ENCODE assay signal across 15 mouse cellular contexts in the genomic region with DNA sequence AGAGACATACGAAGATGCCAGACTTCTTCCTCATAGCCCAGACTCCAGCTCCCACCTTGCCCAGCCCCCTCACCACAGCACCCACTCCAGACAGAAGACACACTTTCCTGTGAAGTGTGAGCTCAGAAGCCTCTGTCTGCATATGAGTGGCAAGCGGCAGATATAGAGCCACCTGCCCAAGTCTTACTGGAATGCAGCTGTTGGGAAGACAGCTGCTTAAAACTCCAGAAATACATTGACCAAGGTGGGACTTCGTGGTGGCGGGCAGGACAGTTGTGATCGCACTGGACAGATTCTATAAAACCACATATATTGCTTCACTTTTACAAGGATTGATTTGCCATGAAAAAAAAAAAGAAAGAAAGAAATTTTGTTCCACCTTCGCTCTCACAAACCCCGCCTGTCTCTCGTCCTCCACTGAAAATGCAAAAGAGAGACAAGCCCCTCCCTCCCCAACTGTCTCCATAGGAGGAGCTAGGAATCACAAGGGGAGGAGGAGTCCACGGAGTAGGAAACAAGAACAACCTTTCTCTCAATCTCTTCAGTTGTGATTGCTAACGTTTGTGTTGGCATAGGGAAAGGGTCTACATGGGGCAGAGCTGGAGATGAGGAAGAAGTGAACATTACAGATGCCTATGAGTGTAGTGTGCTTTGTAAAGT. TPM values are rescaled to one million over a fixed set of nuclear protein-coding genes. Genes with fewer than 3 reads are reported as not detected.
A peak's percentile ranks its signal among the peaks of the same experiment; 100 is the strongest.
DNase-seq lines count a peak whose midpoint lies in the region; ATAC-seq and TF ChIP-seq lines count a peak whose summit lies in the region.
"Had no signal": no experiment of that assay in that cellular context is flagged by ENCODE, and none has a peak within 500 bp of the region (broad histone marks: within the 10 kb centered on the region; RNA-seq: fewer than 3 reads in every experiment).

No protein-coding gene starts in this region.

- no peak overlapping the region for H3K9ac ChIP-seq in heart, embryonic 14.5 days (ENCODE audit: low read length)
- no peak overlapping the region for H3K9ac ChIP-seq in midbrain, embryonic 14.5 days (replicated peaks; ENCODE audit: low read length)
- H3K9ac ChIP-seq in midbrain, embryonic 13.5 days (replicated peaks) = no peak overlapping the region
- H3K9ac ChIP-seq in limb, embryonic 14.5 days (ENCODE audit: low read depth, low read length, severe bottlenecking) = no peak overlapping the region
- H3K9ac ChIP-seq: liver, embryonic 14.5 days; neural tube, embryonic 12.5 days had no signal

- H3K27me3 ChIP-seq in heart, embryonic 14.5 days (ENCODE audit: control insufficient read depth, insufficient read depth, low read length) = peaks cover 79% of the 10 kb centered on the region
- peaks cover 69% of the 10 kb centered on the region for H3K27me3 ChIP-seq in midbrain, embryonic 14.5 days (ENCODE audit: control insufficient read depth, insufficient read depth, low read length)
- H3K27me3 ChIP-seq in midbrain, embryonic 13.5 days = peaks cover 80% of the 10 kb centered on the region
- peaks cover 72% of the 10 kb centered on the region for H3K27me3 ChIP-seq in limb, embryonic 14.5 days (ENCODE audit: control insufficient read depth, insufficient read depth, low read length)

- no peaks in the 10 kb centered on the region for H3K9me3 ChIP-seq in heart, embryonic 14.5 days (ENCODE audit: control insufficient read depth, low read length)
- no peaks in the 10 kb centered on the region for H3K9me3 ChIP-seq in midbrain, embryonic 14.5 days (ENCODE audit: control insufficient read depth, low read length)
- no peaks in the 10 kb centered on the region for H3K9me3 ChIP-seq in midbrain, embryonic 13.5 days
- no peaks in the 10 kb centered on the region for H3K9me3 ChIP-seq in limb, embryonic 14.5 days (ENCODE audit: control insufficient read depth, low read length)
- H3K9me3 ChIP-seq: neural tube, embryonic 12.5 days had no signal

- H3K4me3 ChIP-seq in heart, embryonic 14.5 days (ENCODE audit: control insufficient read depth in 1 of 2, insufficient read depth in 1 of 2, low read depth in 1 of 2, low read length in 2 of 2) = no peak overlapping the region
- H3K4me3 ChIP-seq in midbrain, embryonic 14.5 days (replicated peaks; ENCODE audit: low read depth, low read length) = no peak overlapping the region
- H3K4me3 ChIP-seq in midbrain, embryonic 13.5 days (replicated peaks) = no peak overlapping the region
- no peak overlapping the region for H3K4me3 ChIP-seq in limb, embryonic 14.5 days (replicated peaks; ENCODE audit: low read length)
- H3K4me3 ChIP-seq: neural tube, embryonic 12.5 days had no signal

- ATAC-seq in heart, embryonic 14.5 days (ENCODE audit: insufficient number of reproducible peaks, insufficient read depth, low FRiP score, low read depth) = no peak
- ATAC-seq in midbrain, embryonic 14.5 days (ENCODE audit: low FRiP score, low TSS enrichment) = no peak
- ATAC-seq in midbrain, embryonic 13.5 days = no peak
- ATAC-seq in limb, embryonic 14.5 days (ENCODE audit: low FRiP score, low read depth) = peak; percentile 41

- 4% methylated on average over 10 of the region's 10 CpGs for WGBS in heart, embryonic 14.5 days
- WGBS in midbrain, embryonic 14.5 days = 3% methylated on average over 10 of the region's 10 CpGs
- 2% methylated on average over 10 of the region's 10 CpGs for WGBS in midbrain, embryonic 13.5 days
- 3% methylated on average over 10 of the region's 10 CpGs for WGBS in limb, embryonic 14.5 days

- intact Hi-C loops in heart, postnatal 14 days (cut with DNase I) = no loop called here

- peak overlapping the region; percentile 24 for H3K4me2 ChIP-seq in heart, embryonic 14.5 days (ENCODE audit: low read length)
- no peak overlapping the region for H3K4me2 ChIP-seq in midbrain, embryonic 14.5 days (ENCODE audit: low read length)
- no peak overlapping the region for H3K4me2 ChIP-seq in midbrain, embryonic 13.5 days (replicated peaks)
- no peak overlapping the region for H3K4me2 ChIP-seq in limb, embryonic 14.5 days (replicated peaks; ENCODE audit: low read depth, low read length, severe bottlenecking)
- H3K4me2 ChIP-seq: neural tube, embryonic 12.5 days had no signal

- TF ChIP-seq POLR2A in limb, embryonic 14.5 days (IDR thresholded peaks at IDR 0.05; ENCODE audit: borderline replicate concordance, extremely low read depth, insufficient read depth, insufficient read length) = no peak

- H3K27ac ChIP-seq in heart, embryonic 14.5 days (replicated peaks in 1 of 2; ENCODE audit: control insufficient read depth in 1 of 2, insufficient read depth in 1 of 2, low read depth in 2 of 2, low read length in 2 of 2) = no peak overlapping the region
- no peak overlapping the region for H3K27ac ChIP-seq in midbrain, embryonic 14.5 days (replicated peaks; ENCODE audit: low read depth, low read length)
- no peak overlapping the region for H3K27ac ChIP-seq in midbrain, embryonic 13.5 days
- H3K27ac ChIP-seq in limb, embryonic 14.5 days (replicated peaks; ENCODE audit: low read depth, low read length) = no peak overlapping the region
- H3K27ac ChIP-seq: liver, embryonic 14.5 days; macrophage; neural tube, embryonic 12.5 days had no signal

- peaks cover 0 to 8% of the 10 kb centered on the region in 2 experiments; a peak in 2 of 4 replicates for H3K4me1 ChIP-seq in heart, embryonic 14.5 days (ENCODE audit: control insufficient read depth in 2 of 2, insufficient read depth in 2 of 2, low read length in 2 of 2)
- peaks cover 5% of the 10 kb centered on the region; the same call in 1 of the 2 replicates for H3K4me1 ChIP-seq in midbrain, embryonic 14.5 days (ENCODE audit: control insufficient read depth, insufficient read depth, low read length)
- H3K4me1 ChIP-seq in midbrain, embryonic 13.5 days (replicated peaks) = peaks cover 21% of the 10 kb centered on the region
- H3K4me1 ChIP-seq in limb, embryonic 14.5 days (ENCODE audit: control insufficient read depth, insufficient read depth, low read length) = peaks cover 3% of the 10 kb centered on the region; the same call in 1 of the 2 replicates

- H3K36me3 ChIP-seq in heart, embryonic 14.5 days (ENCODE audit: control insufficient read depth, insufficient read depth, low read length) = no peaks in the 10 kb centered on the region
- H3K36me3 ChIP-seq in midbrain, embryonic 14.5 days (ENCODE audit: control insufficient read depth, insufficient read depth, low read length) = no peaks in the 10 kb centered on the region
- H3K36me3 ChIP-seq in midbrain, embryonic 13.5 days = no peaks in the 10 kb centered on the region
- H3K36me3 ChIP-seq in limb, embryonic 14.5 days (ENCODE audit: control insufficient read depth, insufficient read depth, low read length) = no peaks in the 10 kb centered on the region
- H3K36me3 ChIP-seq: neural tube, embryonic 12.5 days had no signal

- DNase-seq in heart, postnatal 14 days = no peak
- peak; percentile 21 for DNase-seq in midbrain, embryonic 14.5 days
- peak; percentile 40 for DNase-seq in embryo, embryonic 11 days
- DNase-seq in limb, embryonic 14.5 days (ENCODE audit: low spot score) = no peak
- DNase-seq in adrenal gland, adult (ENCODE audit: inconsistent age in 2 of 2, low spot score in 1 of 2) = no peak
- DNase-seq in cerebellum, postnatal 14 days = no peak
- DNase-seq: cerebellum, postnatal 36 days; kidney, adult 2 months; layer of hippocampus, adult 9-11 months had no signal

RNA-seq across cellular contexts. Expression of gene Vgll2, which starts 7.2 kb away (rescaled TPM):
- not detected in 2 replicates for polyA plus RNA-seq in heart, embryonic 14.5 days (2014; fragmentation: Nextera tagmentation; extraction: Ambion mirVana)
- not detected for total RNA-seq in heart, postnatal 14 days (2021)
- polyA plus RNA-seq in midbrain, embryonic 14.5 days (2014; fragmentation: Nextera tagmentation; extraction: Ambion mirVana) = not detected in 2 replicates
- 0.65 and 1.4 TPM in 2 replicates for polyA plus RNA-seq in midbrain, embryonic 13.5 days (2015; fragmentation: Nextera tagmentation; extraction: Ambion mirVana)
- polyA plus RNA-seq in limb, embryonic 14.5 days (2012; rRNA removed) = 71.5 and 111 TPM in 2 replicates
- 36.3 and 48.6 TPM in 2 replicates for polyA plus RNA-seq in limb, embryonic 14.5 days (2014; fragmentation: Nextera tagmentation; extraction: Ambion mirVana)
- total RNA-seq: granulocyte monocyte progenitor cell, adult 5-6 weeks had no signal
- polyA plus RNA-seq: macrophage had no signal

Comparison
In these comparisons a context has a peak if more than half of its experiments do, and no peak if none do; other contexts are left out.
1. DNase-seq: peak in midbrain, embryonic 14.5 days (single experiment) and embryo, embryonic 11 days (single experiment); none in heart, postnatal 14 days (0 of 2), limb, embryonic 14.5 days (single experiment), adrenal gland, adult (0 of 2) and cerebellum, postnatal 14 days (0 of 2).
2. RNA of gene Vgll2, which starts 7.2 kb away (polyA plus RNA-seq): 36.3 to 111 TPM in limb, embryonic 14.5 days; 0.65 to 1.4 TPM in midbrain, embryonic 13.5 days, not detected in heart, embryonic 14.5 days and not detected in midbrain, embryonic 14.5 days; every median in the first group is over 10 times any median in the second.